Mouse (Mus musculus) bone marrow, adult 2 months (tissue): ENCODE results near the gene Iapp. TPM values are rescaled to one million over a fixed set of nuclear protein-coding genes. Genes with fewer than 3 reads are reported as not detected.

ENCODE experiments used
- polyA plus RNA-seq: library from polyadenylated mRNA; stranded (reverse); fragments of >200 nt; gene quantifications from 2 replicates; pipeline ENCODE4 v1.2.4, GENCODE M21; 2011; ENCODE audit warnings: low replicate concordance; ENCODE audit not compliant: missing spikeins, insufficient read depth, insufficient read length

Gene Iapp
- polyA plus RNA-seq, 1 experiment = not detected

Other genes with a start within 250 kb of the Iapp start
- gene Slco1a6, start 89.9 kb upstream of the Iapp start, polyA plus RNA-seq = not detected in 2 replicates
- 0.62 TPM in 1 of 2 replicates, not detected in the other for gene Slco1a5, start 24.6 kb downstream of the Iapp start, polyA plus RNA-seq
- 2.5 and 5.2 TPM in 2 replicates for gene Pyroxd1, start 47.2 kb downstream of the Iapp start, polyA plus RNA-seq
- gene Recql, start 88.7 kb downstream of the Iapp start, polyA plus RNA-seq = 47.4 and 59.3 TPM in 2 replicates
- 9.3 and 13.2 TPM in 2 replicates for gene Golt1b, start 88.8 kb downstream of the Iapp start, polyA plus RNA-seq
- not detected in 2 replicates for gene Spx, start 115.0 kb downstream of the Iapp start, polyA plus RNA-seq
- gene Gys2, start 174.7 kb downstream of the Iapp start, polyA plus RNA-seq = 8.2 TPM in 1 of 2 replicates, not detected in the other
- 6.4 and 46.9 TPM in 2 replicates for gene Ldhb, start 209.5 kb downstream of the Iapp start, polyA plus RNA-seq